Mouse (Mus musculus) frontal cortex, postnatal 36 days (tissue): ENCODE data around the gene Tmem163.

Source experiments
- DNase-seq, 2 experiments: peaks; one replicate each; pipeline ENCODE4 v3.0.0; 2022; ENCODE audit warnings: low spot score in 2 of 2

Gene Tmem163

DNA sequence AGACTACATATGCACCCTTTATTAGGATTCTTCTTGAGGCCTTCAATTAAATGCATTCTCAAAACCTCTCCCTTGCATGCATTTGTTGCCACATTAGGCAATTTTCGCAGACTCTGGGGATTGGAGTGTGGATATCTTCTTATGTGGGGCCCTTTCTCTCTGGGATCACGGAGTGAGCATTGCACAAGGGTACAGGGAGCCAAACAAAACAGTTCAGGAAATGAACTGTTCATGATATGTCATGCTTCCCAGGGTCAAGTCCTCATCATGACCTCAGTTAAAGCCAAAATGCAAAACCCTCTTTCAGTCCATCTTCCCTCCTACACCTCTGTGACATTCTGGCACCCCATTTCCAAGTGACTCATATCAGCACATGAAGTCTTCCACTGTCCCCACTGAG lies 27.8 kb downstream of the Tmem163 start:
- DNase-seq: no peak

DNA sequence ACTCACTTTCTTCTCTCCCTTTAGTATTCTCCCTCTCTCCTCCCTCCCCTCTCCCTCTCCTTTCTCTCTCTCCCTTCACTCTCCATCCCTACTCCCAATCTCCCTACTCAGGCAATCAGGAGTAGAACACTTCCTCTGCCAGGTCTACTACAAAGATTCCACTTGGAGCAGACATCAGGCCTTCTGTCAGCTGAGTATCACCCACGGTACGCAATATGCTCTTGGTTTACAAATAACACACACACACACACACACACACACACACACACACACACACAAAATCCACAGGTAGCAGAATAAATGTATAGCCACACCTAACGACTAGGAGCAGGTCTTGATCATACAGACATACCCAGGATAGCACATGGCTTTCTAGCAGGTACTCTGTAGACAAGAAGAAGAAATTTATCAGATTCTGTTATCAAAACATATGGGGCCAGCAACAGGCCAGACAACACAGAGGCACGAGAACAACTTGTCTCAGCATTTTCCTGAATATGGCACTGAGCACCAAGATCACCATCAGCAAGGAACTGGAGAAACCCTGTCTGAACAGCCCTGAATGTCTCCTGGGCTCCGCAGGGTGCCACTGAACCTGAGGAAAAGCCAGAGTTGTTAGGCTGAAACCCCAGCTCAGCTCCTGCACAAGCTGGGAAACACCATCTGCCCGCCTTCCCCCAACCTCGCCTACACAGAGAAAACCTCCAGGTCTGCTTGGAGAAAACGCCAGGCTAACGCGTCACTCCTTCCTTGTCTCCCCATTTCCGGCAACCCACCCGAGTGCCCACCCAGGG lies 36.2 kb downstream of the Tmem163 start:
- no peak for DNase-seq

DNA sequence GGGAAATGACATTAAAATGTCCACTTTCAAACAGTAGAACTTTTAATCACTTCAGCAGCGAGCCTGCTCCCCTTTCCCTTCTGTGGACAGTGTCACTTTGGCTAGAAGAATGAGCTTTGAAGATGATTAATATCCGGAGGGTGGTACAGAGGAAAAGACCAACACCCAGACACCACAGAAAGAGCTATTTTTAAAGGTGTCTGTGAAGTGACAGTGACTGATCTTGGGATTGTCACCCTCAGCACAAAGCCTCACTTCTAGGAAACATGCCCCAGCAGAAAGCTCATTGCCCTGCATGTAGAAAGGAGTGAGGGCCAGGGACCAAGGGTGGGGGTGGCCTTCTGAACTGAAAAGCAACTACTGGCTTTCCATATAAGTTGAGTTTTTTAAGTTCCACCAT lies 41.4 kb downstream of the Tmem163 start:
- no peak for DNase-seq

DNA sequence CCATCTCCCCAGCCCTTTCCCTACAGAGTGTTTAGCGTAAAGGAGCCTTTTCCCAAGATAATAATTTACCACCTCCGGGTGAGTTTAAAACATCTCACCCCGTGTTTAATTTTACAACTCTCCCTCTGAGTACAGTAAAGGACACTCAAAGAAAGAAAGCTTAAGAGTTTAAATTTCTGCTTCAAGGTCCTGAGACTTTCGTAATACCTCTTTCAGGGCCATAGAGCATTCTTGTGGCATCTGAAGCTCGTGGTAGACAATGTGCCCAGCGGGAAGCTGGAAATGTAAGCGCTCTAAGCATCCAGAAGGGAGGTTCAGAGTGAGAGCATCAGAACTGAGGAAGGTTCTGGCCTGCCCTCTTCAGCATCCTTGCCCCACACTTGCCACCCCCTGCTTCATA lies 52.2 kb downstream of the Tmem163 start:
- no peak for DNase-seq

DNA sequence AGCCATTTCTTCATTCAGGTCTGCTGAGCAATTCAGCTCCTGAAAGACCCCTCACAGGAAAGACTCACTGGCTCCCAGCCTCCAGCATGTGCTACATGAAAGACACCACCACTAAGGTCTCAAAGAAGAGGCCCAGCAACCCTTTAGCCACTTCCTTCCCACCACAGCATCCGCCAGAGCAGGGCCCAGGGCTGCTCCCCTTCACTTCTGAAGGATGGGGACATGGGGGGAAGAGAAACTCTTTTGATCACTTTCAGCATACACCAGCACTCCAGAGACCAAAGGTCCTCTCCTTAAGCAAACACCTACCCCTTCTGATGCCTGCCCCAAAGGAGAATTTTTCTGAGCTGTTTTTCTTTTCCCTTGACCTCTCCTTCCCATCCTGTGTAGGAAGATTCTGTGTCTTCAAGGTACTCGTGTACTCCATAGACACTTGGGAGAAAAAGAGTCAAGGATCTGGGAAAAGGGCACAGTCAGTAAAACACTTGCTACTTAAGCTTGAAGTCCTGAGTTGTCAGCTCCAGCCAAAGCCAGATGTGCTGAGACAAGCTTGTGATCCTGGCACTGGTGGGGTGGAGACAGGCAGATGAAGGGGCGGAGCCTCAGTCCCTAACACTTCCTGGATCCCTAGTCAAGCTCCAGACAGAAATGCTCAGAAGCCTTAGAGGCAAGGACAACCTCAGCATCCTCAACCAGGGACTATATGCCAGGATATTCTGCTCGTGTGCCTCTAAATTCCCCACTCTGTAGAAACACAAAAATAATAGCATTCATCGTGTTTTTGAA lies 53.6 kb downstream of the Tmem163 start:
- no peak for DNase-seq

DNA sequence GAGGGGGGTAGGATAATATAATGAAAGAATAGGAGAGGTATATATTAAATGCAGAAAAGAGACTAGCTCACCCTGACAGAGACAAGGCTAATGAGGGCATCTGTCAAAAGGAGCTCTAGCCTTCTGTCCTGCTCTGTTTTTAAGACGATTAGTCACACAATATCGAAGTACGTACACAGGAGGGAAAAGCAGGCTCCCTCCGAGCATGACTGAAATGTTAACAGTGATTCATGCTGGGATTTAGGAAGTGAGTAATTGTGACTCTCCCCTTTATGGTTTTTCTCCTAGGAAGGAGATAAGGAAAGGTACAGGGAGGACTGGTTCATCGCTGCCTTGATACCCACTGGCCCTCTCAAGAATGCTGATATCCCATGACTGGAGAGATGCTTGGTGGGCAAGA lies 57.0 kb downstream of the Tmem163 start:
- DNase-seq: no peak

DNA sequence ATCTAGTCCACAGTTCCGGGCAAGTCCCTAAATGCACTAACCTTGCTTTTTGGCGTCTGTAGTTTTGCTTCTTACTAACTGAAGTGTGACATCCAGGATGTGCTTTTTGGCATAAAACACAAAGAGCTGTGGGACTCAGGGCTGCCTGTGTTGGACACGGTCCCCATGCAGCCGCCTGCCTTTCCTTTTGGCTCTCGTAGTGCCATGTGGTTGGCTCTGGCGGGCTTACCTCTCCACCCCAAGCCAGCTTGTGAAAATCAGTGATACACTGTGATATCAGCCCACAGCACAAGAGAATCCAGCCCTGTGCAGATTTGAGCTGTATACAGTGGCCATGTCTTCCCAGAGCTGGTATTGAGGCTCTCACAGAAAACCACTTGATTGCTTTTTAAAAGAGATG lies 60.3 kb downstream of the Tmem163 start:
- DNase-seq: no peak

DNA sequence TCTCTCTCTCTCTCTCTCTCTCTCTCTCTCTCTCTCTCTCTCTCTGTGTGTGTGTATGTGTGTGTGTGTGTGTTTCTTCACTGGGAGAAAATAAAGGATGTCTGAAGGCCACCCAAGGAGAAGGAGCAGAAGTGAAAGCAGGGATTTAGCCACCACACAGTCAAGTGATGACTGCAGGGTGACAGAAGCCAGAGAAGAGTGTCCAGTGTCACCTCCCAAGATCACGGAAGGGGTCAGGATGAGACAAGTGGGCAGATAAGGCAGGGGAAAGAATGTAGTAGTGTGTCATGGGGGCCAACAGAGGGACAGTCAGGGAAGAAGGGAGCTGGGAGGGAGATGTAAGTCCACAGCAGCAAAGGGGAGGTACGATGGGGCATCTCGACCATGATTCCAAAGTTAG lies 69.0 kb downstream of the Tmem163 start:
- DNase-seq: no peak

DNA sequence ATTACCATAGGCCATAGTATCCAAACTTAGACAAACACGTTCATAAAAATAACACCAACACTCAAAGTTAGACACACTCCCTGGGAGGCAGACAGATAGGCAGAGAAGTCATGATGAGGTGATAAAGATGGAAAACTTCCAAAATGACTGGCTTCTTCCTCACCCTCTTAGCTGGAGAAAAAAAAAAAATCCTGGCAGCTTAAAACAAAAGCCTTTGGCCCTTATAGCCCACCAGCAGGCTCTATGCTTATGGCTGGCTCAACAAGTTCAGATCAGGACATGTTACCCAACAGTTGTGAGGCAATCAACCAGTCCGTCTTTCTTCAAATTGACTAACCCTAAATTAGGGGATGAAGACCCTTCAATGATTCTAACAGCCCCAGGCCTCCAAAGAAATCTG lies 69.5 kb downstream of the Tmem163 start:
- no peak for DNase-seq

DNA sequence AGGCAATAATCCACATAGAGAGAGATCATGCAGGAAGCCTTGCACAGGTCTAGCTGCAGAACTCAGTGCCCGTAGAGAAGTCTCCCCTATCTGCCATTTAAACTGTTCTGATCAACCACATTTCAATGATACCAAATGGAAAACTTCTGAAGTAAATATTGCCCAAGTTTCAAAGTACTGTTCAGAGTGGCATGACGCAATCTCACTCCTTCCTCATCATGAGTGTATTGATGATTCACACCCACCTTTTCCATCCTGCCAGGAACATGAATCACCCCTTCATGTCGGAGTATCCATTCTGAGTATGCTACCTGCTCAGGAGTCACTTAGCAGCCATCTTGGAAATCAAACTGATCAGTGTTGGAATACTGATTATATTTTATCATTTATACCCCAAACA lies 71.0 kb downstream of the Tmem163 start:
- no peak for DNase-seq

DNA sequence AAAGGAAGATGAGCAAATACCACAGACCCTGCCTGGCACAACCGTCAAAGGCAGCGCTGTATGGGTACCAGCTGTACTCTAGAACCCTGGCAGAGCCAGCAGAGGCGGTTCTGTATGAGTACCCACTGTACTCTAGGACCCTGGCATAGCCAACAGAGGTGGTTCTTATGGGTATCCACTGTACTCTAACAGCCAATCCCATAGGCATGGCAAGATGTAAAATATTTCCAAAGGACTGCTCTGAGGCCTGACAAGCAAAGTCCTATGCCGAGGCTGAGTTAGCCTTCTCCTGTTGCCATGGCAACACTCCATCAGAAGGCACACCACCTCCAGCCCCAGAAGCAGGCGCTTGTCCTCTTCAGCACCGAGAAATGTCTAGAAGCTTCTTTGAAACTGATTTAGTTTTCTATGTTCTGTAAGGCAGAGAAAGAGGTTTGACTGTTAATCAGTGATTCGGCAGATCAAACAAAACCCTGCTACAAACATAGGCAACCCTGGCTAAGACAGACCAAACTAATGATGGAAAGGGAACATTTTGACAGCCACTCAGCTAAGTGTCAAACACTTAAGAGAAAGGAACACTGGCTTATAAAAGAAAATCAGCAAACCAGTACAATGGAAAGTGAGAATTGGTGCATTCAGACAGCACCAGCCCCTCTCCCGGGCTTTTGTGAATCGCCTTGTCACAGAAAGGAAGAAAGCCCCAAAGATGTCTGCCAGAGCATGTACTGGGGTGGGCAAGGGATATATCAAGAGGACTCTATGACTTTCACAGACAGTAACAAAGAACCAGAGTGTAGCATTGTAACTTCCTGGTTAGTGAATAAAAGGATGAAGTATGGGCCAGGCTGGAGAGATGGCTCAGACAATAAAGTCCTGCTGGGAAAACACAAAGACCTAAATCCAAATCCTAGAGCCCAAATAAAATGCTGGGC lies 75.4 kb downstream of the Tmem163 start:
- DNase-seq: no peak

DNA sequence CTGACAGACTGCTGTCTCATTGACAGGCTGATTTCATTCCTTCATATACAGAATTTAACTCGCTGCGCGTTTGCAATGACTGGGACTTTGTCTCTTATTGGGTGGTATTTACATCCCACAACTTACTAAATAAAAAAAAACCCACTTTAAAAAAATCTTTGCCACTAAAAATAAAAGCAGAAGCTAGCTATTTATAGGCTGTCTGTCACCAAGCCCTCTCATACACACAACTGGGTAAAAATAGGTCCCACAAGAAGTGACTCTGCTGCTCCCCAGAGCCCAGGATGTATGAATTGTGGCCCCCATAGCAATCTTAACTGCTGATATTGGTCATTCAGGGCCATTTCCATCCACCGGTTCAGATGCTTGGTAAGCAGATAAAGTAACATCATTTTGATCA lies 83.2 kb downstream of the Tmem163 start:
- DNase-seq: no peak

DNA sequence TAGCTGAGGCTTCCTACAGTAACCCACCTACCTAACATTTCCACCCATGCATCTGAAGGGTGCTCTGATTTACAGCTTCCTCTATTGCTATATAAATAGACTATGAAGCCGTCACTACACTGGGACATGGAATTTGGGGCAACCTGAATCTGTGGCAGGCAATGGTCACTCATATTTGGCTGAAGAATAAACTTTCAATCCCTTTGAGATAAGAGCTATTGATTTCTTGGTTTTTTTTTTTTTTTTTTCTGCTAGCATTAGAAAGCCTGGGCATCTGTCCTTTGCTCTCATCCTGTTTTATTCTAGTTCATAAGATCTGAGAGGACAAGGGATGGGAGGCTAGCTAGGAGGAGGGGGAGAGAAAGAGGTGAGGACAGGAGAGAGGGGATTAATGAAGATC lies 83.6 kb downstream of the Tmem163 start:
- DNase-seq: no peak

DNA sequence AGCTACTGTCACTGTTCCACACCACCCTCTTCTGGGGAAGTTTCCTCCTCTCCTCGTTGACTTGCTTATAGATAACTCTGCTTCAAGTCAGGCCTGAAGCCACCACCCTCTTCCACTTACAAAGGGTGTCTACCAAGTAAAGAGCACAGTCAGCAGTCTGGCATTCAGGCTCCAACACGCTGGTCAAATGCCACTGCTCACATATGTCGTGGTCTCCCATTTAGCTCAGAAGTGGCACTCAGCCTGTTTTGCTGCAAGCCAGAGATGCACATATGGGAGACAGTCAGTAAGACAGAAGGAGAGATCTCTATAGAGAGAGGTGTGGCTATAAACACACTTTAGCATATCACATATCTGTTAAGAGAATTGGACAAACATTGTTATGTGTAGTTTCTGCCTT lies 89.8 kb downstream of the Tmem163 start:
- DNase-seq: no peak

DNA sequence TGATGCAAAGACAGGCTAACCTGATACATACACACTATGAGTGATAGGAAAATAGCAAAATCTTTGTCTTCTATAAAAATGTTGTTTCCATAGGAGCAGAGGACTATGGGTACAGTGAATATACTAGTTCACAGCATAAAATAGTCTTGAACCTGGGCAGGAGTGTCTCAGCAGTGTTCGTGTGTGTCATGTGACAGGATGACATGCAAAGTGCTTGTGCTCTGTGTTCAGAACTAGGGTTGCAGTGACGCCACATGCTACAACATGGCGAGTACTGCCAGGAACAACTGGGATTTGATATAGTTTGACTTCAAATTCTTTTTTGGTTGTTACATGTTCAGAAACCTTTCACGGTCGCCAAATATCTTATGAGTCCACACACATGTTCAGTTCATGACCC lies 92.3 kb downstream of the Tmem163 start:
- DNase-seq: no peak

DNA sequence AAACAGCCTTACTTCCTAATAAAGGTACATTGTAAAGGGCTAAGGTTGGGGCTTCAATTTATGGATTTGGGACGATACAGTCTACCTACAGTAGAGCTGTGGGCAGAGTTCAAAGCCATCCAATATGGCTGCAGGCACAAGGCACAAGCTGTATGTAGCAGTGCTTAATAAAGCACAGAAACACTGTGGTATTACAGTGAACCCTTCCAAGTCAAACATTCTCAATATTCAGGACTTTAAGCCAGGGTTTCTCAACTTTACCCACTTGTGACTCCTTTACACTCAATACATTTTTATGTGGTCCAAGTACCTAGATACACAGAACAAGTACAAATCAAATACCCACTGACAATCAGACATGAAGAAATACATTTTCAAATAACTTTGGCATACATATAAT lies 93.2 kb downstream of the Tmem163 start:
- DNase-seq: no peak

DNA sequence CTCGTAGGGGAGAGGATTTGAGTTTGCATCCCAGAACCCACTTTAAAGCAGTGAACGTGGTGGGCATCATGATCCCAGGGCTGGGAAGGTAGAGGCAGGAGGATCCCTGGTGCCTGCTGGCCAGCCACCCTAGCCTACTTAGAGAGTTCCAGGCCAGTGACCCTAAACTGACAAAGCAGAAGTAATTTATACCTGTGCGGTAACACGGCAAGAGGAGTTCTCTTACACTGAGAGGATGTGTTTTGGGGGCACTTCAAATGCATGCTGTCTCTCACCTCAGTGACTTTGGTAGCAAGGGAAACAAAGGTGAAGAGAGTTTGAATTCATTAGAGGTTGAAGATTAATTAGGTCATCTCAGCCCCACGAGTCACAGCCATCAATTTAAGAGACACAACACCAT lies 101.4 kb downstream of the Tmem163 start:
- DNase-seq: no peak

DNA sequence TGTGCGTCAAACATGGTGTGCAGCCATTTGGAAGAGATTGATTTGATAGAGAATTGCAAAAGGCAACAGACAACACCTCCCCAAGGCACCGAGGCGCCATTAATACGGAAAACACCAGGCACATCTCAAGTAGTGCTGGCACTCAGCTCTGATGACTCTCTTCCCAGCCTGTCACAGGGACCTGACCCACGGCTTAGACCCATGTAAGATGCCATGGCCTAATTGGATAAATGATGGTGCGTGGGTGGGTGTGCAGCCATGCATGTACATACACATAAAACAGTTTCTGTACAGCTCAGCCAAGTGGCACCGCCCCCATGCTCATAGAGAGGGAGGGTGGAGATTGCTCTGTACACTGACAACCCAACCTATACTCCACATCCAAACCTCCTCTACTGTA lies 102.3 kb downstream of the Tmem163 start:
- no peak for DNase-seq

DNA sequence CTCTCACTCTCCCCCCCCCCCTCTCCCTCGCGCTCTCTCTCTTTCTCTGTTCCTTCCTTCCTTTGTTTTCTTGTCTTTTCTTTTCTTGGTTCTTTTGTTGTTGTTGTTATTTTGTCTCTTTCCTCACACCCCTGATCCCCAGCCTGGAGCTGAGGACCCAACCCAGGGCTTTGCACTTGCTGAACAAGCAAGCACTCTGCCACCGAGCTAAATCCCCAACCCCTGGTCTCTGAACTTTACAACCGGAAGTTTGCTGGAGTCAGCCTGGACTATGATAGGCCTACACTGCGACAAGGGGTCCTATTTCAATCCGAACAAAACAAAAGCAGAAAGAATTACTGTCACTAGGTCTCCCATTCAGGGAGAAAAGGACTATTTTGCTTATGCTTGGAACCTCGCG lies 102.8 kb downstream of the Tmem163 start:
- DNase-seq: no peak

DNA sequence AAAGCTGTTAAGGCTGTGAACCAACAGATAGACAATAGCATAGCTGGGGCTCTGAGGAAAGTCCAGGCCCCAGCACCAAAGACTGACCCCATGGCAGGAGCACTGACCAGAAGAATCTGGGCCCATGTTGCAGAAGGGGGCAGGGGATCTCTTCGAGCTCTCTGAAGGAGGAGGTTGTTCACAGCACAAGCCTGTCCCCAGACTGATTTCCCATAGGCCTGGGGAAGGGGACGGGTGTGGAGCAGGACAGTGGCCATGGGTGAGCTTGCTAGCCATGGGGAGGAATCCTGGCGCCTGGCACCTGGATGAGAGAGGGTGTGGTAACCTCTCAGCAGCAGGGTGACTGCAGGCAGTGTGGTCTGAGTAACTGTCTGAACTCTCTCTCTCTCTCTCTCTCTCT lies 103.2 kb downstream of the Tmem163 start:
- DNase-seq: no peak

DNA sequence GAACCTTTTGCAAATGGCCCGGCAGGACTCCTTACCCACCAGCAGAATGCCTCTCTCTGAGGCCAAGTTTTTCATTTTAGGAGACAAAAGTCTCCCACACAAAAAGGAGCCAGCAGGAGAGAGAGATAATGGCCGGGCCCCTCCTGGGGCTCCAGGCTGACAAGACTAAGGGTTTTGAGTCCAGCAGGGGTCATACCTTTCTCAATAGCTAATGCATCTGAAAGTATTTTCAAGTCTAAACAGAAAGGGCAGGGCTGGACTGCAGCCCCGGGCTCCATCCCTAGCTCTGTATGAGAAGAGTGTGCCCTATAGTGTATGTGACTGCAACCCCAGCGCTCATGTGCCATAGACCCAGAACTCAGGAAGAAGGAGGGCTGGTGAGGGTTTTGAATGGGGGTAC lies 103.7 kb downstream of the Tmem163 start:
- no peak for DNase-seq

DNA sequence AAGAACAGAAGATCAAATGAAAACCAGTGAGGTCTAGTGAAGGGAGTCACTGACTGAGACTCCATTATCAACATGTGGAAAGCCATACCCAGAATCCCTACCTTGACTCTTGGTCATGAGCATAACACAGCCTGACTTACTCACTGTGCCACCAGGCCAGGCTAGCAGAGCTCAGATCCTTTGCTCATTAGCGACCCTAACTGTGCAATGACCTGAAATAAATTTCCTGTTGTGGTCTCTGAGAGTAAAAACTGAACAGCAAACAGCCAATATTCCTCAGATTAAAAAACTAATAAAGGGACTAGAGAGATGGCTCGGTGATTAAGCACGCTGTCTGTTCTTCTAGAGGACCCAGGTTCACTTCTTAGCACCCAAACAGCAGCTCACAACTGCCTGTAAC lies 106.2 kb downstream of the Tmem163 start:
- DNase-seq: no peak
